Mouse (Mus musculus) heart, postnatal 0 days (tissue): ENCODE measurements around the gene Barx1. TPM values are rescaled to one million over a fixed set of nuclear protein-coding genes. Genes with fewer than 3 reads are reported as not detected.

Source experiments
- ATAC-seq: fragments of 200-750 bp; cut with Nextera tagmentation; 2 replicates; pipeline ENCODE4 v1.8.0; 2017; ENCODE audit warnings: low read depth, moderate number of reproducible peaks, moderate library complexity; ENCODE audit not compliant: insufficient read depth
- DNase-seq: peaks from one replicate; pipeline ENCODE4 v3.0.0-alpha.2; 2016; ENCODE audit warnings: low spot score
- H3K27ac ChIP-seq: fragments of 300-500 bp; sonication (generic); 2 replicates; pipeline ENCODE4 v1.5.1; 2014; ENCODE audit warnings: low read depth, mild to moderate bottlenecking
- H3K27me3 ChIP-seq: fragments of 300-500 bp; sonication (generic); 2 replicates; pipeline ENCODE4 v1.6.1; 2014; ENCODE audit warnings: low read length, mixed read lengths; ENCODE audit not compliant: control insufficient read depth, insufficient read depth
- H3K36me3 ChIP-seq: fragments of 300-500 bp; sonication (generic); replicated peaks from 2 replicates; pipeline ENCODE4 v1.6.1; 2014; ENCODE audit warnings: low read length, mixed read lengths; ENCODE audit not compliant: control insufficient read depth, insufficient read depth
- H3K4me1 ChIP-seq: fragments of 300-500 bp; sonication (generic); 2 replicates; pipeline ENCODE4 v1.6.1; 2014; ENCODE audit warnings: antibody characterized with exemption; ENCODE audit not compliant: control insufficient read depth, insufficient read depth
- H3K4me2 ChIP-seq: fragments of 300-500 bp; sonication (generic); 2 replicates; pipeline ENCODE4 v1.6.1; 2014; ENCODE audit warnings: low read depth, mild to moderate bottlenecking, low read length, moderate library complexity
- H3K4me3 ChIP-seq: fragments of 300-500 bp; sonication (generic); 2 replicates; pipeline ENCODE4 v1.5.1; 2014; ENCODE audit warnings: low read depth, low read length
- H3K9ac ChIP-seq: fragments of 300-500 bp; sonication (generic); replicated peaks from 2 replicates; pipeline ENCODE4 v1.6.1; 2014; ENCODE audit warnings: low read depth, low read length, mixed read lengths
- H3K9me3 ChIP-seq: fragments of 300-500 bp; sonication (generic); replicated peaks from 2 replicates; pipeline ENCODE4 v1.6.1; 2016; ENCODE audit warnings: low read length; ENCODE audit not compliant: control insufficient read depth
- CTCF ChIP-seq: IDR thresholded peaks from 2 replicates; pipeline ENCODE4 v1.5.1; 2016; ENCODE audit warnings: antibody characterized with exemption, control low read depth, low read depth
- EP300 ChIP-seq: IDR thresholded peaks from 2 replicates; pipeline ENCODE4 v1.6.1; 2016; ENCODE audit warnings: antibody characterized with exemption, low read depth
- WGBS: fragments of 180-500 bp; shearing (Covaris S2); extraction: QIAGEN DNeasy Blood & Tissue Kit; methylation state at CpG from one replicate; pipeline ENCODE4 v1.1.7; 2014; 5-methylcytosine and 5-hydroxymethylcytosine counted together
- polyA plus RNA-seq: library from polyadenylated mRNA; unstranded; fragments of >200 nt; fragmentation: Nextera tagmentation; extraction: Ambion mirVana; gene quantifications from 2 replicates; pipeline ENCODE4 v1.2.1, GENCODE M21; 2015
- total RNA-seq: library from RNA; depleted of rRNA; stranded (reverse); fragments of >200 nt; gene quantifications from 2 replicates; pipeline ENCODE4 v1.2.3, GENCODE M21; 2014; ENCODE audit warnings: low replicate concordance

The Barx1 gene
- total and polyA plus RNA-seq, 2 experiments from 2014 or later = not detected

- Histone ChIP-seq H3K27me3 (peaks cover 95% of the 10 kb centered on the region), H3K9ac (no peak overlapping the region), H3K27ac (no peak overlapping the region), H3K9me3 (no peaks in the 10 kb centered on the region), H3K36me3 (no peaks in the 10 kb centered on the region), H3K4me1 (0 out of 2 replicates have a peak, but pooled peaks cover 9% of the 10 kb centered on the region), H3K4me3 (no peak overlapping the region), H3K4me2 (no peak overlapping the region)
- WGBS = 14% methylated on average over 4 of the region's 4 CpGs
- no peak for DNase-seq
- TF ChIP-seq EP300 (no peak), CTCF (no peak)
- ATAC-seq = no peak
Observed at GRCm38 (mm10) chr13:48667461-48667860, 4.7 kb downstream of the Barx1 start.

GRCm38 (mm10) chr13:48668091-48668975, 5.5 kb downstream of the Barx1 start:
- Histone ChIP-seq H3K4me1 (0 out of 2 replicates have a peak, but pooled peaks cover 9% of the 10 kb centered on the region), H3K4me2 (peak overlapping the region; percentile 55), H3K4me3 (peak overlapping the region; percentile 29), H3K27ac (no peak overlapping the region), H3K27me3 (peaks cover 96% of the 10 kb centered on the region), H3K9ac (no peak overlapping the region), H3K36me3 (no peaks in the 10 kb centered on the region), H3K9me3 (no peaks in the 10 kb centered on the region)
- TF ChIP-seq EP300 (no peak), CTCF (no peak)
- ATAC-seq (no peak), DNase-seq (no peak)
- WGBS = 2% methylated on average over 33 of the region's 33 CpGs

- WGBS = under 1% methylated on average over 34 of the region's 34 CpGs
- Histone ChIP-seq H3K4me1 (0 out of 2 replicates have a peak, but pooled peaks cover 9% of the 10 kb centered on the region), H3K4me2 (peak overlapping the region; percentile 55), H3K27me3 (peaks cover 95% of the 10 kb centered on the region), H3K9me3 (no peaks in the 10 kb centered on the region), H3K27ac (no peak overlapping the region), H3K4me3 (peak overlapping the region; percentile 29), H3K36me3 (no peaks in the 10 kb centered on the region), H3K9ac (no peak overlapping the region)
- ATAC-seq (0 out of 2 replicates have a peak, but pooled peaks have one; percentile 36), DNase-seq (no peak)
- TF ChIP-seq EP300 (no peak), CTCF (no peak)
Observed at GRCm38 (mm10) chr13:48668976-48669534, 6.3 kb downstream of the Barx1 start.

GRCm38 (mm10) chr13:48672312-48672840, 9.6 kb downstream of the Barx1 start:
- no peak for TF ChIP-seq CTCF
- TF ChIP-seq EP300 = no peak
- H3K9me3 ChIP-seq = no peaks in the 10 kb centered on the region
- H3K36me3 ChIP-seq = no peaks in the 10 kb centered on the region
- H3K9ac ChIP-seq = no peak overlapping the region
- H3K4me2 ChIP-seq = peak overlapping the region; percentile 52
- 2% methylated on average over 24 of the region's 24 CpGs for WGBS
- peaks cover 75% of the 10 kb centered on the region for H3K27me3 ChIP-seq
- DNase-seq = no peak
- H3K4me1 ChIP-seq = 0 out of 2 replicates have a peak, but pooled peaks cover 9% of the 10 kb centered on the region
- no peak overlapping the region for H3K27ac ChIP-seq
- no peak for ATAC-seq
- peak overlapping the region; percentile 33 for H3K4me3 ChIP-seq

- H3K27me3 ChIP-seq = peaks cover 56% of the 10 kb centered on the region
- H3K36me3 ChIP-seq = no peaks in the 10 kb centered on the region
- ATAC-seq = no peak
- TF ChIP-seq CTCF (peak; percentile 8; the same call in 1 of the 2 replicates), EP300 (no peak)
- H3K9ac ChIP-seq = no peak overlapping the region
- no peaks in the 10 kb centered on the region for H3K4me1 ChIP-seq
- H3K9me3 ChIP-seq = no peaks in the 10 kb centered on the region
- no peak for DNase-seq
- H3K4me3 ChIP-seq = no peak overlapping the region
- 78% methylated on average over 5 of the region's 5 CpGs for WGBS
- H3K27ac ChIP-seq = no peak overlapping the region
- no peak overlapping the region for H3K4me2 ChIP-seq
Observed at GRCm38 (mm10) chr13:48674609-48675008, 11.8 kb downstream of the Barx1 start.
